Mouse (Mus musculus): ENCODE measurements around the gene Fbxo8. TPM values are rescaled to one million over a fixed set of nuclear protein-coding genes. Genes with fewer than 3 reads are reported as not detected.

Fbxo8 gene
- polyA plus RNA-seq (2012; rRNA removed; ENCODE audit: low replicate concordance) = 38.1 and 96.8 TPM in 2 replicates

DNA sequence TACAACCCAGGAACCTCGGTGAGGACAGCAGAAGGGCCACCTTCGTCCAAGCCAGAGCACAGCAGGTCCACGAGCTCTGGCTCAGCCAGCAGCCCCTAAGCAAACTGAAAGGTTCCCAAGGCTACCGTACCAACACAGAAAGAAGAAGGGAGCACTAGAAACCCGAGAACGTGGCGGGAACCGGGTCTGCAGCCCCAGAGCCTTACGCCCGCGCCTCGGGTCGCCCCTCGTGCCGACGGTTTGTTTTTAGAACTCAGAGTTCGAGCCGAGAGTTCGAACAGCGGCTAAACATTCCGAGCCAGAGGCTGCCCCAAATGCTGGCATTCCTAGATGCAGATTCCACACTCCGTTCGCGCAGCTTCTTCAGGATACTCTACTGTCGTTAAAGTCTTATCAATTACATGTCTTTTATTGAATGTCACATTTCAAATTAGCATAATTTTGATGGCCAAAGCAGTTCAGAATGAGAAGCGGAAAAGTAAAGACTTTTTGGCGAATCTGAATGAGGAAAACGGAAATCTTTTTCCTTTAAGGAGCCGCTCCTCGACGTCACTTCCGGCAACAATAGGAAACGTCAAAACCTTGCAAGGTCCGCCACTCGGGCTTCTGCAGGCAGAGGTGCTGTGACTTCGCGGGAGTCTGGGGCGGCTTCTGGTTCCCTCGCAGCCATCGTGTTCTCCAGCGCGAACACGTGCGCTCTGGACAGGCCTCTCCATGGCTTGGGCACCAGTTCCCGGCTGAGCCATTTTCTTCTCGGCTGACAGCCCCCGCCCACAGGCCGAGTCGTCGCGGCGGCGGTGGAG, at the start of gene Fbxo8, which contains the start of gene Cep44:
Gene Fbxo8, plus strand, starts transcription at position 533 of the 803 bp plus-strand sequence.
Gene Cep44, minus strand, starts transcription at position 490 of the 803 bp plus-strand sequence.

Other genes starting within 250 kb of the Fbxo8 start
- gene Cep44, start within 50 bp of the Fbxo8 start, polyA plus RNA-seq (2012; rRNA removed; ENCODE audit: low replicate concordance) = 1.1 and 2.5 TPM in 2 replicates